Mouse (Mus musculus): ENCODE measurements around the gene Lce3e. TPM values are rescaled to one million over a fixed set of nuclear protein-coding genes. Genes with fewer than 3 reads are reported as not detected.
A peak's percentile ranks its signal among the peaks of the same experiment; 100 is the strongest.

Gene Lce3e
- not detected in 2 replicates for total RNA-seq (2014; rRNA removed; ENCODE audit: low replicate concordance)
- polyA plus RNA-seq (2015; fragmentation: Nextera tagmentation; extraction: Ambion mirVana) = not detected in 2 replicates

- no peak for ATAC-seq (ENCODE audit: insufficient read depth, low read depth)
- no peaks in the 10 kb centered on the region for H3K9me3 ChIP-seq (replicated peaks; ENCODE audit: control insufficient read depth, low read length)
- no peak within 1 kb of the TSS for H3K9ac ChIP-seq (replicated peaks; ENCODE audit: low read depth, low read length)
- DNase-seq (ENCODE audit: low spot score) = no peak
- H3K4me2 ChIP-seq (ENCODE audit: low read depth, low read length) = no peak within 1 kb of the TSS
- no peaks in the 10 kb centered on the region for H3K27me3 ChIP-seq (ENCODE audit: control insufficient read depth, insufficient read depth, low read length)
- H3K4me1 ChIP-seq (ENCODE audit: control insufficient read depth, insufficient read depth) = no peaks in the 10 kb centered on the region
- TF ChIP-seq CTCF (IDR thresholded peaks at IDR 0.05; ENCODE audit: low read depth) (no peak), EP300 (IDR thresholded peaks at IDR 0.05; ENCODE audit: low read depth) (no peak)
- no peak within 1 kb of the TSS for H3K27ac ChIP-seq (ENCODE audit: low read depth)
- H3K4me3 ChIP-seq (ENCODE audit: low read depth, low read length) = no peak within 1 kb of the TSS
- 78% methylated on average over 2 of the region's 2 CpGs for WGBS
- H3K36me3 ChIP-seq (replicated peaks; ENCODE audit: control insufficient read depth, insufficient read depth, low read length) = no peaks in the 10 kb centered on the region
These were observed at the start of gene Lce3e for GRCm38 (mm10) chr3:92966761-92967160. TSS of gene Lce3e (plus strand) at chr3:92967061.

DNA sequence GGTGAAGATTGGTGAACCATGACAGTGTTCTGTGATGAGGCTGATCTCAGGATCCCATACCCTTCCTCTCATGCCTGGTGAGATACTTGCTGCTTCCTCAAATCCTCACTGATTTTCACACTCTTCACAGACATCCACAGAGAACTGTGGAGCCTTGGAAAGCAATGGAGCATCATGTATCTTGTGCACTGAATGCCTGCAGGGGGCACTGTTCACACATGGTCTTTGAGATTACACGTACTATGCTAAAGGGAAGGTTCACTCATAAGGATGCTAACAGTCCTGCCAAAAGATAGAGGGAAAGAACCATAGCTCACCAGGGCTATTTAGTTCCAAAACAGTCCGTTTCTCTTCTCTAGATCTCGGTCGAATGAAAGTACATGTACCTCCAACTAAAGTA is 46.5 kb upstream of the Lce3e start:
- no peak overlapping the region for H3K27ac ChIP-seq (ENCODE audit: low read depth)
- no peak overlapping the region for H3K4me3 ChIP-seq (ENCODE audit: low read depth, low read length)
- no peak for DNase-seq (ENCODE audit: low spot score)
- 51% methylated on average over 4 of the region's 4 CpGs for WGBS
- H3K9me3 ChIP-seq (replicated peaks; ENCODE audit: control insufficient read depth, low read length) = no peaks in the 10 kb centered on the region
- TF ChIP-seq CTCF (IDR thresholded peaks at IDR 0.05; ENCODE audit: low read depth) = peak; percentile 46
- no peak for TF ChIP-seq EP300 (IDR thresholded peaks at IDR 0.05; ENCODE audit: low read depth)
- ATAC-seq (ENCODE audit: insufficient read depth, low read depth) = no peak
- no peak overlapping the region for H3K4me2 ChIP-seq (ENCODE audit: low read depth, low read length)
- no peaks in the 10 kb centered on the region for H3K27me3 ChIP-seq (ENCODE audit: control insufficient read depth, insufficient read depth, low read length)
- H3K4me1 ChIP-seq (ENCODE audit: control insufficient read depth, insufficient read depth) = no peaks in the 10 kb centered on the region
- H3K9ac ChIP-seq (replicated peaks; ENCODE audit: low read depth, low read length) = no peak overlapping the region
- H3K36me3 ChIP-seq (replicated peaks; ENCODE audit: control insufficient read depth, insufficient read depth, low read length) = no peaks in the 10 kb centered on the region

DNA sequence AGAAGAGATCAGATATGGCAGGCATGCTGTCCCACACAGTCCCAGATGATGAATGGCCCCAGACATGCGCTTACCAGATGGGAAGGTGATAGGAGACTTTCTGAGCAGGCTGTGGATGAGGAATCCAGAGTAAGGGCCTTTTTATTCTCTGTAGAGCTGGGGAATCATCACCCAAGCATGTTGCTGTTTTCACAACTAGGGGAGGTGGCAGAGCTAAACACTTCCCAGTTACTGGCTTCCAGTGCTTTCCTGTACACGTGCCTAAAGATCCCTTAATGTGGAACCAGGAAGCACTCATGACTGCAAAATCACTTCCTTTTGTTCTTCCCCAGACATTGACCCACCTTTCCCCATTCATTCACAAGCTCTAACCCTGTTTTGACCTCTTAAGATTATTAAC is 40.7 kb upstream of the Lce3e start, which contains the start of gene Lce3a:
Lce3a (minus strand) TSS at position 101 of the 400 bp plus-strand sequence.
- H3K4me3 ChIP-seq (ENCODE audit: low read depth, low read length) = no peak within 1 kb of the TSS
- ATAC-seq (ENCODE audit: insufficient read depth, low read depth) (no peak), DNase-seq (ENCODE audit: low spot score) (no peak)
- H3K9me3 ChIP-seq (replicated peaks; ENCODE audit: control insufficient read depth, low read length) = no peaks in the 10 kb centered on the region
- no peak for TF ChIP-seq EP300 (IDR thresholded peaks at IDR 0.05; ENCODE audit: low read depth)
- no peak for TF ChIP-seq CTCF (IDR thresholded peaks at IDR 0.05; ENCODE audit: low read depth)
- WGBS = 39% methylated on average over 2 of the region's 2 CpGs
- no peak within 1 kb of the TSS for H3K27ac ChIP-seq (ENCODE audit: low read depth)
- no peaks in the 10 kb centered on the region for H3K4me1 ChIP-seq (ENCODE audit: control insufficient read depth, insufficient read depth)
- H3K36me3 ChIP-seq (replicated peaks; ENCODE audit: control insufficient read depth, insufficient read depth, low read length) = no peaks in the 10 kb centered on the region
- H3K9ac ChIP-seq (replicated peaks; ENCODE audit: low read depth, low read length) = no peak within 1 kb of the TSS
- H3K4me2 ChIP-seq (ENCODE audit: low read depth, low read length) = no peak within 1 kb of the TSS
- no peaks in the 10 kb centered on the region for H3K27me3 ChIP-seq (ENCODE audit: control insufficient read depth, insufficient read depth, low read length)

DNA sequence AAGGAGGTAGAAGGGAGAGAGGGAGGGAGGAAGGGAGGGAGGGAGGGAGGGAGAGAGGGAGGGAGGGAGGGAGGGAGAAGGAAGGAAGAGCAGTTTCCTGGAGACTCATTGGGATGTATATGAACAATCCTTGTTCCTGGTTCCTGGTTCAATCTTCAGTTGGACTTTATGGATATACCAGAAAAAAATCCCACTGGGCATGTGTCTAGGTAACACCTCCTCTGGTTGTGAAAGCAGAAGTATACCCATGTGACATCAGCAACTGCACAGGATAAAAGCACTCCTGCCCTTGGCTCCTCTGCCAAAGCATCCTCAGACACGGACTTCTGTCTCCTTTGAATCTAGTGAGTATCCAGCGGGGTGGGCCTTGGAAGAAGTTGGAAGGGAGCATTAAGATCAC is 34.2 kb upstream of the Lce3e start, which contains the start of gene Lce3b:
Lce3b (plus strand) TSS at position 301 of the 400 bp plus-strand sequence.
- H3K36me3 ChIP-seq (replicated peaks; ENCODE audit: control insufficient read depth, insufficient read depth, low read length) = no peaks in the 10 kb centered on the region
- H3K9me3 ChIP-seq (replicated peaks; ENCODE audit: control insufficient read depth, low read length) = no peaks in the 10 kb centered on the region
- H3K27me3 ChIP-seq (ENCODE audit: control insufficient read depth, insufficient read depth, low read length) = no peaks in the 10 kb centered on the region
- no peak within 1 kb of the TSS for H3K4me3 ChIP-seq (ENCODE audit: low read depth, low read length)
- WGBS = 52% methylated on average over 2 of the region's 2 CpGs
- no peak for ATAC-seq (ENCODE audit: insufficient read depth, low read depth)
- H3K9ac ChIP-seq (replicated peaks; ENCODE audit: low read depth, low read length) = no peak within 1 kb of the TSS
- TF ChIP-seq CTCF (IDR thresholded peaks at IDR 0.05; ENCODE audit: low read depth) = no peak
- TF ChIP-seq EP300 (IDR thresholded peaks at IDR 0.05; ENCODE audit: low read depth) = no peak
- no peaks in the 10 kb centered on the region for H3K4me1 ChIP-seq (ENCODE audit: control insufficient read depth, insufficient read depth)
- DNase-seq (ENCODE audit: low spot score) = no peak
- no peak within 1 kb of the TSS for H3K4me2 ChIP-seq (ENCODE audit: low read depth, low read length)
- H3K27ac ChIP-seq (ENCODE audit: low read depth) = no peak within 1 kb of the TSS

DNA sequence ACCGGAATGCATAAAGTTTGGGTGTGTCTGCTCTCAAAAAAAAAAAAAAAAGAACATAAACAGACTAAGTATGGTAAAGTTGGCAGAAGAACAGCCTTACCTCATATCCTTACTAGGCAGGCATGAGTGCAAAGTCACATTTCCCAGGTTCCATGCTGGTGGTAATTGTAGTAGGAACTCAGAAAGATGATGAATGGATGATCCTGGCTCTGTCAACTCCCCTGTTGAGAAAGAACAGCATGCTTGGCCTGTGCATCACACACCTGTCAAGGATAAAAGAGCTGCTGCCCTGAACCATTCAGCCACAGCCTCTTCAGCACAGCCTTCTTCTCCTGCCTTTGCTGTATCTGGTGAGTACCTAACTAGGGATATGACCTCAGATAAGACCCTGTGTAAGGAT is 22.7 kb upstream of the Lce3e start, which contains the start of gene Lce3c:
Lce3c (plus strand) TSS at position 301 of the 400 bp plus-strand sequence.
- DNase-seq (ENCODE audit: low spot score) = no peak
- Histone ChIP-seq H3K27me3 (ENCODE audit: control insufficient read depth, insufficient read depth, low read length) (no peaks in the 10 kb centered on the region), H3K9me3 (replicated peaks; ENCODE audit: control insufficient read depth, low read length) (no peaks in the 10 kb centered on the region), H3K4me2 (ENCODE audit: low read depth, low read length) (no peak within 1 kb of the TSS), H3K4me1 (ENCODE audit: control insufficient read depth, insufficient read depth) (no peaks in the 10 kb centered on the region), H3K27ac (ENCODE audit: low read depth) (no peak within 1 kb of the TSS), H3K36me3 (replicated peaks; ENCODE audit: control insufficient read depth, insufficient read depth, low read length) (no peaks in the 10 kb centered on the region), H3K4me3 (ENCODE audit: low read depth, low read length) (no peak within 1 kb of the TSS), H3K9ac (replicated peaks; ENCODE audit: low read depth, low read length) (no peak within 1 kb of the TSS)
- no peak for TF ChIP-seq EP300 (IDR thresholded peaks at IDR 0.05; ENCODE audit: low read depth)
- TF ChIP-seq CTCF (IDR thresholded peaks at IDR 0.05; ENCODE audit: low read depth) = no peak
- no peak for ATAC-seq (ENCODE audit: insufficient read depth, low read depth)
- WGBS = 57% methylated on average over 1 of the region's 1 CpGs

GRCm38 (mm10) chr3:92957090-92957489 is 9.8 kb upstream of the Lce3e start, which contains the start of gene Lce3d:
TSS of gene Lce3d (plus strand) at chr3:92957390.
- H3K4me2 ChIP-seq (ENCODE audit: low read depth, low read length) = no peak within 1 kb of the TSS
- H3K9me3 ChIP-seq (replicated peaks; ENCODE audit: control insufficient read depth, low read length) = no peaks in the 10 kb centered on the region
- WGBS = 94% methylated on average over 1 of the region's 1 CpGs
- H3K4me1 ChIP-seq (ENCODE audit: control insufficient read depth, insufficient read depth) = no peaks in the 10 kb centered on the region
- no peak within 1 kb of the TSS for H3K27ac ChIP-seq (ENCODE audit: low read depth)
- H3K36me3 ChIP-seq (replicated peaks; ENCODE audit: control insufficient read depth, insufficient read depth, low read length) = no peaks in the 10 kb centered on the region
- H3K4me3 ChIP-seq (ENCODE audit: low read depth, low read length) = no peak within 1 kb of the TSS
- no peak within 1 kb of the TSS for H3K9ac ChIP-seq (replicated peaks; ENCODE audit: low read depth, low read length)
- H3K27me3 ChIP-seq (ENCODE audit: control insufficient read depth, insufficient read depth, low read length) = no peaks in the 10 kb centered on the region
- DNase-seq (ENCODE audit: low spot score) = no peak
- ATAC-seq (ENCODE audit: insufficient read depth, low read depth) = no peak
- TF ChIP-seq EP300 (IDR thresholded peaks at IDR 0.05; ENCODE audit: low read depth) (no peak), CTCF (IDR thresholded peaks at IDR 0.05; ENCODE audit: low read depth) (no peak)
